Mouse (Mus musculus): Measurements from ENCODE around the gene Sh3pxd2b. TPM values are rescaled to one million over a fixed set of nuclear protein-coding genes. Genes with fewer than 3 reads are reported as not detected.

Sh3pxd2b gene
- total RNA-seq, 2 experiments from 2014 or later: 2.5 to 7.1 TPM

GRCm38 (mm10) chr11:32425043-32425658 is 77.5 kb downstream of the Sh3pxd2b start:
- H3K27ac ChIP-seq: no peak overlapping the region
- intact Hi-C loops (cut with DNase I): no loop called here
- no peak overlapping the region for H3K4me3 ChIP-seq
- TF ChIP-seq CTCF (IDR thresholded peaks at IDR 0.05): no peak
- DNase-seq: no peak

DNA sequence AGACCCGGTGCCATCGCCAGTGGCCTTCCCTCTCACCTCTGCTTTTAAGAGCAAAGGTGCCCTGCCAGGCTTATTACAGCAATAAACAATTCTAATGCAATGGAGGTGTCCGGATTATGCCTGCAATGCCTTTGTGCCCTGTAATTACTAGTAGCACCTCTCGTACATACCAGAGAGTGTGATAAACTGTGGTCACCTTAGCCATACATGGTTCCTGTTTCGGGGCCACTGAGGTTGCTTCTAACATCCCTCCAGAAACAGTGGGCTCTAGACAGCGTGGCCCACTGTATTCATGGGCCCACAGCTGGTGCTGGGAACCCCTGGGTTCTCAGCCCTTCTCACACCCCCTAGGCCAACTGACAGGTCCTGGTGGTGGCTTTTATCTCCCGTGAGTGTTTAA is 79.9 kb downstream of the Sh3pxd2b start:
- DNase-seq: no peak
- intact Hi-C loops (cut with DNase I): no loop called here
- Histone ChIP-seq H3K4me3 (no peak overlapping the region), H3K27ac (no peak overlapping the region)
- no peak for TF ChIP-seq CTCF (IDR thresholded peaks at IDR 0.05)

GRCm38 (mm10) chr11:32435410-32436060 is 87.9 kb downstream of the Sh3pxd2b start:
- no peak overlapping the region for H3K4me3 ChIP-seq
- H3K27ac ChIP-seq: peak overlapping the region; percentile 51; the same call in 1 of the 2 replicates
- TF ChIP-seq CTCF (IDR thresholded peaks at IDR 0.05): no peak
- peak; percentile 74 for DNase-seq
- intact Hi-C loops (cut with DNase I): no loop called here

GRCm38 (mm10) chr11:32442576-32442975 is 95.0 kb downstream of the Sh3pxd2b start:
- no peak for DNase-seq
- Histone ChIP-seq H3K4me3 (no peak overlapping the region), H3K27ac (no peak overlapping the region)
- TF ChIP-seq CTCF (IDR thresholded peaks at IDR 0.05): no peak
- intact Hi-C loops (cut with DNase I): no loop called here

DNA sequence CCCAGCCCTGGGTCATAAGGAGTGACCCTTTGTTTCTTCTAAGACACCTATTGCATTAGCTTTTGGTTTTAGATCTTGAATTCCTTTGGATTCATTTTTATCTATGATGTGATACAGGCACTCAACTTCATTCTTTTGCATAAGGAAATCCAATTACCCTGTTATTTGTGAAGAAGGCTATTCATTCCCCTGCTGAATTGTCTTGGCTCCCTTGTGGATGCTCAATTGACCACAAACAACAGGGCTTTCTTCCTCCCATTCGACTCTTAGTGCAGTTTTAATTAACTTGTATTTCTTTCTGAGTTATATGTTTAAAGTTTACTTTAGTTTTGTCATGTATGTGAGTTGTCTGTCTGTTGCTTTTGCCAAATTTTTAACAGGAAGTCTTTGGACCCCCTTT is 96.6 kb downstream of the Sh3pxd2b start:
- Histone ChIP-seq H3K4me3 (no peak overlapping the region), H3K27ac (no peak overlapping the region)
- TF ChIP-seq CTCF (IDR thresholded peaks at IDR 0.05): no peak
- no peak for DNase-seq
- intact Hi-C loops (cut with DNase I): no loop called here

DNA sequence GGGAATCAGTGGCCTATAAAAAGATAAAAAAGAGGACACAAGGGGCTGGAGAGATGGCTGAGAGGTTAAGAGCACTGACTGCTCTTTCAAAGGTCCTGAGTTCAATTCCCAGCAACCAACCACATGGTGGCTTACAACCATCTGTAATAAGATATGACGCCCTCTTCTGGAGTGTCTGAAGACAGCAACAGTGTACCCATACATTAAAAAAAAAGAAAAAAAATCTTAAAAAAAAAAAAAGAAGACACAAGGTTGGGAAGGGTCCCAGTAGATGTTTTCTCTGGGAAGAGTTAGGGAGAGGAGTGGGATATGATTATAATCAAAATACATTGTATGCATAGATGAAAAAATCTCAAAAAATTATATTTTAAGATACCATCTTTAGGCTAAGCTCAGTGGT is 97.5 kb downstream of the Sh3pxd2b start:
- intact Hi-C loops (cut with DNase I): loop anchor here (5.0 kb wide), 1 partner anchor 103 kb away; no protein-coding TSS in a partner anchor
- DNase-seq: no peak
- TF ChIP-seq CTCF (IDR thresholded peaks at IDR 0.05): no peak
- H3K27ac ChIP-seq: no peak overlapping the region
- H3K4me3 ChIP-seq: no peak overlapping the region

DNA sequence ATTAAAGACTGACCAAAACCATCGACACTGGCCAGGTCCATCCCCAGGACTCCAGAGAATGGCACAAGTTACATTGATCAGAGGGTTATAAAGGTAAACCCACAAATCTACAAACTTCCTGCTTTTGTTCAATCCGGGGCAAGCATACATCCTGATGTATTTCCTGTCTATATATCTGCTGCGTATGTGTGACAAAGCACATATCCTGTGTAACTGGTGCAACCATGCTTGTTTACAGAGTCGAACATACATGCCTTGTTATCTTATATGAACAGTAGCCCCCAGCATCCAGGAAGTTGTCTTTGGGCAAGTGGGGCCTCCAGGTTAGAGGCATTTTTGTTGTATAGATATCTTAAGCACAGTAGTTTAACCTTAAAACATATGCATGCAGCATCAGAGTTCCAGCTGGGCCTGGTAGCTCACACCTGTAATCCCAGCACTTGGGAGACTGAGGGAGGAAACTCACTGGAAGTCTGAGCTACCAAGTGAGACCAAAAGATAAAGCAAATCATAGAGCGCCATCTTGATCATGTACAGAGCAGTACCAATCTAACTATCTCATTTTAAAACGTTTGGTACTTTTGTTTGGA is 98.1 kb downstream of the Sh3pxd2b start:
- TF ChIP-seq CTCF (IDR thresholded peaks at IDR 0.05): no peak
- intact Hi-C loops (cut with DNase I): loop anchor here (5.0 kb wide), 1 partner anchor 103 kb away; no protein-coding TSS in a partner anchor
- DNase-seq: no peak
- Histone ChIP-seq H3K4me3 (no peak overlapping the region), H3K27ac (no peak overlapping the region)

DNA sequence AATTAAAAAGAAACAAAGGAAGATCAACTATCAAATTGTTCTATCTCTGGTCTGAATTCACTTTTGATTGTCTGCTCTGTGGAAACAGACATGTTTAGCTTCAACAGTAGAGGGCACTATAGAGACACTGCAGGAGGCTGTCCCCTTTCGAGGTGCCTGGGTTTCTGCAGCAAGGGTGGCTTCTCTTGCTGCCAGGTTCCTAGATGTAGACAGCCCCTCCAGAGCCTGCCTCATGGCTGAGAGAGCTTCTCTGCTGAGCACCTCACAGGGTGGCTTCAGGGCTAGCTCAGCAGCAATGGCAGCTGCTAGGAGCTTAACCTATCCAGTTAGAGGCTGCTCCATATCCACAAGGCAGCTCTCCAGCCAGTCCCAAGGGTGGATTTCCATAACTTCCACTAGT is 102.6 kb downstream of the Sh3pxd2b start:
- intact Hi-C loops (cut with DNase I): loop anchor here (1.0 to 5.0 kb wide), 4 partner anchors 37 to 262 kb away; partner anchors contain the start of genes Efcab9 and Stk10
- no peak overlapping the region for H3K27ac ChIP-seq
- H3K4me3 ChIP-seq: no peak overlapping the region
- TF ChIP-seq CTCF (IDR thresholded peaks at IDR 0.05): peak; percentile 97
- peak; percentile 64 for DNase-seq

- intact Hi-C loops (cut with DNase I): loop anchor here (5.0 kb wide), 3 partner anchors 36 to 261 kb away; partner anchors contain the start of genes Efcab9 and Stk10
- Histone ChIP-seq H3K27ac (no peak overlapping the region), H3K4me3 (no peak overlapping the region)
- DNase-seq: no peak
- no peak for TF ChIP-seq CTCF (IDR thresholded peaks at IDR 0.05)
Observed at GRCm38 (mm10) chr11:32451306-32451705, 103.7 kb downstream of the Sh3pxd2b start.

- Histone ChIP-seq H3K27ac (no peak overlapping the region), H3K4me3 (no peak overlapping the region)
- no peak for TF ChIP-seq CTCF (IDR thresholded peaks at IDR 0.05)
- intact Hi-C loops (cut with DNase I): loop anchor here (5.0 kb wide), 3 partner anchors 35 to 260 kb away; partner anchors contain the start of genes Efcab9 and Stk10
- DNase-seq: no peak
Observed at GRCm38 (mm10) chr11:32452745-32453144, 105.1 kb downstream of the Sh3pxd2b start.

GRCm38 (mm10) chr11:32453353-32453915 is 105.8 kb downstream of the Sh3pxd2b start:
- intact Hi-C loops (cut with DNase I): loop anchor here (5.0 kb wide), 3 partner anchors 34 to 259 kb away; partner anchors contain the start of genes Efcab9 and Stk10
- TF ChIP-seq CTCF (IDR thresholded peaks at IDR 0.05): no peak
- Histone ChIP-seq H3K27ac (peak overlapping the region; percentile 20; the same call in 1 of the 2 replicates), H3K4me3 (no peak overlapping the region)
- no peak for DNase-seq

DNA sequence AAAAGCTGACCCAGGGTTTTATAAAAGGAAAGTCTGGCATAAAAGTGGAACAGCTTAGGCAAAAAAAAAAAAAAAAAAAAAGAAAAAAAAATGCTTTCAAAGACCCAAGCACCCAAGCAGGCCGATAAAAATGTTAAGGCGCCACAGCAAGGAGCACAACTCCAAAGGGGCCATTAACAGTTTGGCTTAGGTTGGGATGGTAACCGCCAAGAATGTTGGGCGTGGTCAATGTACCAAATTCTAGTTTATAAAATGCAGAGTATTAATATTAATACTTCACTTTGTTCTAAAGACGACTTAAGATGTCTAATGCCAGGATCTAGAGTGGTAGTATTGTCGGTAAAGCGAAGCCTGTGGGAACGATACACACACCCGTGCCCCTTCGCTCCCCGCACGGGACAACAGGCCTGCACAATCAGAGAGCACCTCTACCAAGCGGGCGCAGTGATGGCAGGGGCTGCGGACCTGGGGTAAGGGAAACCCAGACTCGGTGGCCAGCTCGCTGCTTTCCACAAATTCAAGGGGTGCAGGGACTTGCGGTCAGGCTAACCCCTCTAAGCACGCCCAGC is 106.7 kb downstream of the Sh3pxd2b start:
- intact Hi-C loops (cut with DNase I): loop anchor here (5.0 kb wide), 3 partner anchors 33 to 258 kb away; partner anchors contain the start of genes Efcab9 and Stk10
- TF ChIP-seq CTCF (IDR thresholded peaks at IDR 0.05): no peak
- Histone ChIP-seq H3K27ac (peak overlapping the region; percentile 98), H3K4me3 (peak overlapping the region; percentile 87)
- DNase-seq: peak; percentile 43
